Comparison of ENCODE assay signal across 12 mouse cellular contexts in the genomic region with DNA sequence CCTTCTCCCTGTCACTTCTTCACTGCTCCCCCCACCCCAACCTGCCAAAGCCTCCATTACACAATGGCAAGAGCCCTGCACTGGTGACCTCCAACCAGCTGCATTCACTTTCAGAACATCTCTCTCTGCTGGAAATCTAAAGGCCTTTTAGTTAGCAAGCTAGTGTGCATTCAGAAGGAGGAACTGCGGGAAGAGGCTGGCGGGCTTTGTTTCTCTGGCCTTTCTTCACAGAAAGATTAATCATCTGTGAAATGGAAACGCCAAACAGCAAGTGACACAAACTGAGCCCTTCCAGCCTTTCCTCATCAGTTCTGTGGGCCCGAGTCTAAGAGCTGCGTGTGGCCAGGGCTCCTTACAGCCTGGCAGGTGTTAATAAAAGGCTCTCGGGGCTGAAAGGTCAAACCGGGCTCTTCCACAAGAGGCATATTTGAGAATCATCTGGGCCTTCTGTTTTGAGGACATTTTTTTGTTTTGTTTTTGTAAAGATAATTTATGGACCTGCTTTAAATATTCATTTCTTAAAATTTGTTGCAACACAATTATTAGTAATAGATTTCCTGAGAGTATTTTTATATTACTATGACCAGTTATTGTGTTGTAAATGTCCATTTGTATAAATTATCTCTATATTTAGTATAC.
DNase-seq lines count a peak whose midpoint lies in the region; ATAC-seq and TF ChIP-seq lines count a peak whose summit lies in the region.
"Had no signal": no experiment of that assay in that cellular context is flagged by ENCODE, and none has a peak within 500 bp of the region (broad histone marks: within the 10 kb centered on the region; RNA-seq: fewer than 3 reads in every experiment).

No protein-coding gene starts in this region.

- no peak overlapping the region for H3K9ac ChIP-seq in forebrain, postnatal 0 days
- H3K9ac ChIP-seq in midbrain, embryonic 14.5 days (replicated peaks; ENCODE audit: low read length) = no peak overlapping the region

- H3K4me3 ChIP-seq in forebrain, postnatal 0 days (ENCODE audit: low read depth, low read length) = no peak overlapping the region
- no peak overlapping the region for H3K4me3 ChIP-seq in midbrain, embryonic 14.5 days (replicated peaks; ENCODE audit: low read depth, low read length)

- H3K9me3 ChIP-seq in forebrain, postnatal 0 days (ENCODE audit: low read length) = no peaks in the 10 kb centered on the region
- no peaks in the 10 kb centered on the region for H3K9me3 ChIP-seq in midbrain, embryonic 14.5 days (ENCODE audit: control insufficient read depth, low read length)

- no peak; the same call in 1 of the 2 replicates for ATAC-seq in forebrain, postnatal 0 days
- no peak for ATAC-seq in midbrain, embryonic 14.5 days (ENCODE audit: low FRiP score, low TSS enrichment)

- no peak overlapping the region for H3K4me2 ChIP-seq in forebrain, postnatal 0 days (ENCODE audit: low read depth)
- H3K4me2 ChIP-seq in midbrain, embryonic 14.5 days (ENCODE audit: low read length) = peak overlapping the region; percentile 13; the same call in 1 of the 2 replicates
- H3K4me2 ChIP-seq: heart, embryonic 11.5 days had no signal

- no peak for TF ChIP-seq CTCF in brain, embryonic 14.5 days (IDR thresholded peaks at IDR 0.05; ENCODE audit: borderline replicate concordance, extremely low read depth, insufficient read depth, insufficient read length)
- TF ChIP-seq CTCF in forebrain, postnatal 0 days (IDR thresholded peaks at IDR 0.05; ENCODE audit: low read depth) = no peak

- no peaks in the 10 kb centered on the region for H3K36me3 ChIP-seq in forebrain, postnatal 0 days (ENCODE audit: insufficient read depth)
- no peaks in the 10 kb centered on the region for H3K36me3 ChIP-seq in midbrain, embryonic 14.5 days (ENCODE audit: control insufficient read depth, insufficient read depth, low read length)

- WGBS in forebrain, postnatal 0 days = 12% methylated on average over 7 of the region's 7 CpGs
- 2% methylated on average over 7 of the region's 7 CpGs for WGBS in midbrain, embryonic 14.5 days

- no peak for TF ChIP-seq POLR2A in brain, embryonic 14.5 days (IDR thresholded peaks at IDR 0.05; ENCODE audit: borderline replicate concordance, extremely low read depth, insufficient read depth, insufficient read length, poor library complexity, severe bottlenecking)

- H3K4me1 ChIP-seq in forebrain, postnatal 0 days (ENCODE audit: insufficient read depth) = 0 out of 2 replicates have a peak, but pooled peaks cover 4% of the 10 kb centered on the region
- peaks cover 11% of the 10 kb centered on the region; the same call in 1 of the 2 replicates for H3K4me1 ChIP-seq in midbrain, embryonic 14.5 days (ENCODE audit: control insufficient read depth, insufficient read depth, low read length)

- 0 out of 2 replicates have a peak overlapping the region, but pooled peaks have one; percentile 2 for H3K27ac ChIP-seq in forebrain, postnatal 0 days (ENCODE audit: low read depth, low read length)
- 0 out of 2 replicates have a peak overlapping the region, but pooled peaks have one; percentile 16 for H3K27ac ChIP-seq in midbrain, embryonic 14.5 days (replicated peaks; ENCODE audit: low read depth, low read length)
- H3K27ac ChIP-seq: macrophage had no signal

- H3K27me3 ChIP-seq in forebrain, postnatal 0 days (ENCODE audit: insufficient read depth, low read length) = no peaks in the 10 kb centered on the region
- H3K27me3 ChIP-seq in midbrain, embryonic 14.5 days (ENCODE audit: control insufficient read depth, insufficient read depth, low read length) = no peaks in the 10 kb centered on the region

- peak; percentile 5 for DNase-seq in cerebellum, adult 11-12 months
- DNase-seq in cerebellum, adult 18-20 months = no peak
- DNase-seq in brain, embryonic 14.5 days (ENCODE audit: low read depth) = peak; percentile 89
- DNase-seq in forebrain, postnatal 0 days = no peak
- DNase-seq in midbrain, embryonic 14.5 days = peak; percentile 57
- no peak for DNase-seq in frontal cortex, postnatal 10 days (ENCODE audit: low spot score in 2 of 2)
- DNase-seq in frontal cortex, postnatal 14 days (ENCODE audit: low spot score in 2 of 2) = no peak
- DNase-seq in heart, adult 9 months (ENCODE audit: low spot score in 2 of 2) = no peak
- DNase-seq: kidney, adult 18-20 months; right cerebral cortex, adult 18-20 months had no signal

Comparison
In these comparisons a context has a peak if more than half of its experiments do, and no peak if none do; other contexts are left out.
1. DNase-seq: peak in cerebellum, adult 11-12 months (single experiment), brain, embryonic 14.5 days (single experiment) and midbrain, embryonic 14.5 days (single experiment); none in cerebellum, adult 18-20 months (0 of 2), forebrain, postnatal 0 days (single experiment), frontal cortex, postnatal 10 days (0 of 2), frontal cortex, postnatal 14 days (0 of 2) and heart, adult 9 months (0 of 2).